Mouse (Mus musculus) myocyte (in vitro differentiated cells): ENCODE measurements around the gene Obsl1.

ENCODE experiments used
- CEBPB ChIP-seq: IDR thresholded peaks from 2 replicates; pipeline ENCODE4 v1.6.1; 2011; ENCODE audit warnings: mild to moderate bottlenecking, moderate library complexity; ENCODE audit not compliant: poor library complexity, insufficient read depth, severe bottlenecking
- E2F4 ChIP-seq: IDR thresholded peaks from one replicate; pipeline ENCODE4 v1.6.1; 2011; ENCODE audit warnings: mild to moderate bottlenecking, control low read depth, moderate library complexity; ENCODE audit not compliant: insufficient read depth
- MAX ChIP-seq: IDR thresholded peaks from one replicate; pipeline ENCODE4 v1.6.1; 2011; ENCODE audit warnings: low read depth, mild to moderate bottlenecking, control low read depth
- MYOG ChIP-seq, 3 experiments: IDR thresholded peaks; one replicate each; pipeline ENCODE4 v1.6.1; 2011; ENCODE audit warnings: control low read depth in 2 of 3, low read depth in 2 of 3, mild to moderate bottlenecking in 2 of 3; ENCODE audit not compliant: insufficient read length in 2 of 3, control insufficient read depth in 1 of 3, insufficient read depth in 1 of 3
- POLR2A ChIP-seq: IDR thresholded peaks from one replicate; pipeline ENCODE4 v1.6.1; 2011; ENCODE audit warnings: low read depth, mild to moderate bottlenecking, control low read depth, moderate library complexity; ENCODE audit not compliant: insufficient read length
- POLR2AphosphoS2 ChIP-seq: IDR thresholded peaks from one replicate; pipeline ENCODE4 v1.6.1; 2011; ENCODE audit warnings: low read depth, control low read depth; ENCODE audit not compliant: insufficient read length
- REST ChIP-seq: IDR thresholded peaks from one replicate; pipeline ENCODE4 v1.6.1; 2011; ENCODE audit warnings: mild to moderate bottlenecking, control low read depth, moderate library complexity; ENCODE audit not compliant: insufficient read depth, insufficient read length
- TCF12 ChIP-seq: IDR thresholded peaks from one replicate; pipeline ENCODE4 v1.6.1; 2011; ENCODE audit warnings: mild to moderate bottlenecking, control low read depth; ENCODE audit not compliant: poor library complexity, insufficient read depth, severe bottlenecking
- USF1 ChIP-seq: IDR thresholded peaks from one replicate; pipeline ENCODE4 v1.6.1; 2011; ENCODE audit warnings: low read depth, mild to moderate bottlenecking, control low read depth, moderate library complexity

DNA sequence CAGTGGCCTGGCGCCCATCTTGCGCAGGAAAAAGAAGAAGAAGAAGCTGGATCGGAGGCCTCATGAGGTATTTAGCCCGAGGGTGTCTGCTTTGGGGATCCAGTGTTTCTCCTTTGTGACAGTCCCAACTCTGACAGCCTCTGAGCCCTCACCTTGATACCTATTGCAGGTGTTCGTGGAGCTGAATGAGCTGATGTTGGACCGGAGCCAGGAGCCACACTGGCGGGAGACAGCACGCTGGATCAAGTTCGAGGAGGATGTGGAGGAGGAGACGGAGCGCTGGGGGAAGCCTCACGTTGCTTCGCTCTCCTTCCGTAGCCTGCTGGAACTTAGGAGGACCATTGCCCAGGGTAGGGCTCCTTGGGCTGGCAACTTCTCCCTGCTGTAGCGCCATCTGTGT is 44.3 kb upstream of the Obsl1 start:
- TF ChIP-seq USF1 (no peak), POLR2A (no peak), CEBPB (no peak), E2F4 (no peak), MAX (no peak), MYOG (IDR thresholded peaks at IDR 0.05; ENCODE audit: control insufficient read depth in 1 of 3, insufficient read depth in 1 of 3, insufficient read length in 2 of 3, low read depth in 2 of 3) (no peak), TCF12 (no peak), POLR2AphosphoS2 (no peak), REST (no peak)
